Mouse (Mus musculus): Measurements from ENCODE around the gene Mif4gd. TPM values are rescaled to one million over a fixed set of nuclear protein-coding genes. Genes with fewer than 3 reads are reported as not detected.
"Not testable (repeated sequence)": the region's sequence is repeated elsewhere in the genome, so short reads cannot be mapped to it uniquely, and the experiment has no call there.

The Mif4gd gene
- total RNA-seq (2021) = 10 to 100 TPM; 35.7 to 42.9 TPM
- long read RNA-seq, experiment 1, transcript Mif4gd-201 (6 exons, 1,372 nt) = major isoform, 18 of 32 reads
- long read RNA-seq, experiment 1, partial matches to known transcripts = 1 of 32 reads
- long read RNA-seq, experiment 1, other reads (novel, unspliced or antisense) = 10 of 32 reads
- long read RNA-seq, experiment 2, transcript Mif4gd-201 (6 exons, 1,372 nt) = major isoform, 20 of 40 reads
- long read RNA-seq, experiment 2, partial matches to known transcripts = 5 of 40 reads
- long read RNA-seq, experiment 2, other reads (novel, unspliced or antisense) = 11 of 40 reads

GRCm38 (mm10) chr11:115612410-115613137 is at the start of gene Mif4gd:
Gene Mif4gd (minus strand): TSS chr11:115612969.
- intact Hi-C loops (cut with DNase I; ENCODE audit: low total_unique reads) = no loop called here

GRCm38 (mm10) chr11:115660376-115660775 is 47.6 kb upstream of the Mif4gd start:
- intact Hi-C loops (cut with DNase I; ENCODE audit: low total_unique reads) = no loop called here
- no peak for DNase-seq

More at GRCm38 (mm10) chr11:115612410-115613137, at the start of gene Mif4gd:
- DNase-seq = peak; percentile 89

- intact Hi-C loops (cut with DNase I; ENCODE audit: low total_unique reads) = no loop called here
- no peak for DNase-seq
Observed at GRCm38 (mm10) chr11:115658521-115658920, 45.8 kb upstream of the Mif4gd start.

GRCm38 (mm10) chr11:115654128-115654527 is 41.4 kb upstream of the Mif4gd start:
- intact Hi-C loops (cut with DNase I; ENCODE audit: low total_unique reads) = no loop called here
- DNase-seq = no peak

- intact Hi-C loops (cut with DNase I; ENCODE audit: low total_unique reads) = no loop called here
Observed at GRCm38 (mm10) chr11:115653194-115653593, 40.4 kb upstream of the Mif4gd start.

GRCm38 (mm10) chr11:115651680-115652079 is 38.9 kb upstream of the Mif4gd start:
- intact Hi-C loops (cut with DNase I; ENCODE audit: low total_unique reads) = loop anchor here (2.0 kb wide), 1 partner anchor 59 kb away; no protein-coding TSS in a partner anchor
- no peak for DNase-seq

More at GRCm38 (mm10) chr11:115653194-115653593, 40.4 kb upstream of the Mif4gd start:
- no peak for DNase-seq

- intact Hi-C loops (cut with DNase I; ENCODE audit: low total_unique reads) = loop anchor here (2.0 to 10.0 kb wide), 2 partner anchors 61 to 165 kb away; partner anchors contain the start of genes Caskin2 and Tsen54
- DNase-seq = no peak
Observed at GRCm38 (mm10) chr11:115649706-115650105, 36.9 kb upstream of the Mif4gd start.

- DNase-seq = peak; percentile 32
- intact Hi-C loops (cut with DNase I; ENCODE audit: low total_unique reads) = loop anchor here (10.0 kb wide), 1 partner anchor 167 kb away; the partner anchor contains the start of genes Caskin2 and Tsen54
Observed at GRCm38 (mm10) chr11:115647459-115647858, 34.7 kb upstream of the Mif4gd start.

GRCm38 (mm10) chr11:115646439-115646838 is 33.7 kb upstream of the Mif4gd start:
- intact Hi-C loops (cut with DNase I; ENCODE audit: low total_unique reads) = loop anchor here (10.0 kb wide), 1 partner anchor 168 kb away; the partner anchor contains the start of genes Caskin2 and Tsen54
- no peak for DNase-seq

- intact Hi-C loops (cut with DNase I; ENCODE audit: low total_unique reads) = loop anchor here (2.0 to 10.0 kb wide), 2 partner anchors 71 to 169 kb away; partner anchors contain the start of genes Caskin2 and Tsen54
- not testable (repeated sequence) for DNase-seq
Observed at GRCm38 (mm10) chr11:115645498-115645897, 32.7 kb upstream of the Mif4gd start.

GRCm38 (mm10) chr11:115644308-115644707 is 31.5 kb upstream of the Mif4gd start:
- no peak for DNase-seq
- intact Hi-C loops (cut with DNase I; ENCODE audit: low total_unique reads) = loop anchor here (2.0 to 10.0 kb wide), 2 partner anchors 72 to 170 kb away; partner anchors contain the start of genes Caskin2 and Tsen54

GRCm38 (mm10) chr11:115643265-115643664 is 30.5 kb upstream of the Mif4gd start:
- DNase-seq = no peak
- intact Hi-C loops (cut with DNase I; ENCODE audit: low total_unique reads) = loop anchor here (10.0 kb wide), 1 partner anchor 172 kb away; the partner anchor contains the start of genes Caskin2 and Tsen54

GRCm38 (mm10) chr11:115642705-115643104 is 29.9 kb upstream of the Mif4gd start:
- intact Hi-C loops (cut with DNase I; ENCODE audit: low total_unique reads) = loop anchor here (10.0 kb wide), 1 partner anchor 172 kb away; the partner anchor contains the start of genes Caskin2 and Tsen54
- no peak for DNase-seq

- intact Hi-C loops (cut with DNase I; ENCODE audit: low total_unique reads) = loop anchor here (10.0 kb wide), 1 partner anchor 173 kb away; the partner anchor contains the start of genes Caskin2 and Tsen54
- no peak for DNase-seq
Observed at GRCm38 (mm10) chr11:115641664-115642036, 28.9 kb upstream of the Mif4gd start.

- intact Hi-C loops (cut with DNase I; ENCODE audit: low total_unique reads) = loop anchor here (10.0 kb wide), 1 partner anchor 174 kb away; the partner anchor contains the start of genes Caskin2 and Tsen54
- no peak for DNase-seq
Observed at GRCm38 (mm10) chr11:115640978-115641663, 28.4 kb upstream of the Mif4gd start.

GRCm38 (mm10) chr11:115640311-115640828 is 27.6 kb upstream of the Mif4gd start:
- no peak for DNase-seq
- intact Hi-C loops (cut with DNase I; ENCODE audit: low total_unique reads) = loop anchor here (10.0 kb wide), 1 partner anchor 174 kb away; the partner anchor contains the start of genes Caskin2 and Tsen54

- DNase-seq = no peak
- intact Hi-C loops (cut with DNase I; ENCODE audit: low total_unique reads) = no loop called here
Observed at GRCm38 (mm10) chr11:115639540-115639939, 26.8 kb upstream of the Mif4gd start.

- intact Hi-C loops (cut with DNase I; ENCODE audit: low total_unique reads) = no loop called here
- no peak for DNase-seq
Observed at GRCm38 (mm10) chr11:115638498-115639409, 26.0 kb upstream of the Mif4gd start.

All from gastrocnemius, postnatal 14 days (tissue).